Mouse (Mus musculus) embryonic facial prominence, embryonic 14.5 days (tissue): ENCODE data around the gene Dennd4c. TPM values are rescaled to one million over a fixed set of nuclear protein-coding genes. Genes with fewer than 3 reads are reported as not detected.

Source experiments
- ATAC-seq: fragments of 200-750 bp; cut with Nextera tagmentation; 2 replicates; pipeline ENCODE4 v1.8.0; 2017; ENCODE audit warnings: low read depth, moderate number of reproducible peaks, moderate TSS enrichment
- DNase-seq: peaks from one replicate; pipeline ENCODE4 v3.0.0-alpha.2; 2015; ENCODE audit warnings: low spot score
- H3K27ac ChIP-seq: fragments of 300-500 bp; sonication (generic); replicated peaks from 2 replicates; pipeline ENCODE4 v1.5.1; 2014; ENCODE audit warnings: low read depth, mild to moderate bottlenecking, low read length, moderate library complexity
- H3K27me3 ChIP-seq: fragments of 300-500 bp; sonication (generic); replicated peaks from 2 replicates; pipeline ENCODE4 v1.6.1; 2014; ENCODE audit warnings: low read length; ENCODE audit not compliant: control insufficient read depth, insufficient read depth
- H3K36me3 ChIP-seq: fragments of 300-500 bp; sonication (generic); 2 replicates; pipeline ENCODE4 v1.6.1; 2014; ENCODE audit warnings: low read length, mixed read lengths; ENCODE audit not compliant: control insufficient read depth, insufficient read depth
- H3K4me1 ChIP-seq: fragments of 300-500 bp; sonication (generic); 2 replicates; pipeline ENCODE4 v1.6.1; 2014; ENCODE audit warnings: antibody characterized with exemption, low read length; ENCODE audit not compliant: control insufficient read depth, insufficient read depth
- H3K4me2 ChIP-seq: fragments of 300-500 bp; sonication (generic); 2 replicates; pipeline ENCODE4 v1.6.1; 2014; ENCODE audit warnings: low read depth, mild to moderate bottlenecking, low read length, moderate library complexity, mixed read lengths
- H3K4me3 ChIP-seq: fragments of 300-500 bp; sonication (generic); 2 replicates; pipeline ENCODE4 v1.5.1; 2014; ENCODE audit warnings: low read depth, mild to moderate bottlenecking, low read length
- H3K9ac ChIP-seq: fragments of 300-500 bp; sonication (generic); 2 replicates; pipeline ENCODE4 v1.6.1; 2014; ENCODE audit warnings: low read depth, mild to moderate bottlenecking, low read length, moderate library complexity, mixed read lengths
- H3K9me3 ChIP-seq: fragments of 300-500 bp; sonication (generic); 2 replicates; pipeline ENCODE4 v1.6.1; 2016; ENCODE audit warnings: low read length; ENCODE audit not compliant: control insufficient read depth
- WGBS: fragments of 180-500 bp; shearing (Covaris S2); extraction: QIAGEN DNeasy Blood & Tissue Kit; methylation state at CpG from one replicate; pipeline ENCODE4 v1.1.7; 2014; 5-methylcytosine and 5-hydroxymethylcytosine counted together
- polyA plus RNA-seq: library from polyadenylated mRNA; unstranded; fragments of >200 nt; fragmentation: Nextera tagmentation; extraction: Ambion mirVana; gene quantifications from 2 replicates; pipeline ENCODE4 v1.2.1, GENCODE M21; 2014

Dennd4c gene
- polyA plus RNA-seq, 1 experiment from 2014 or later: 8.3 TPM

- H3K27ac ChIP-seq: no peak overlapping the region; the same call in 1 of the 2 replicates
Measured at GRCm38 (mm10) chr4:86858070-86858440, 109.7 kb downstream of the Dennd4c start.

GRCm38 (mm10) chr4:86864087-86864486, 115.7 kb downstream of the Dennd4c start:
- Histone ChIP-seq H3K27me3 (no peaks in the 10 kb centered on the region), H3K9me3 (no peaks in the 10 kb centered on the region), H3K4me2 (no peak overlapping the region), H3K27ac (no peak overlapping the region), H3K4me3 (no peak overlapping the region), H3K9ac (no peak overlapping the region), H3K36me3 (no peaks in the 10 kb centered on the region), H3K4me1 (no peaks in the 10 kb centered on the region)
- 82% methylated on average over 5 of the region's 5 CpGs for WGBS
- DNase-seq (no peak), ATAC-seq (no peak)

More at GRCm38 (mm10) chr4:86858070-86858440, 109.7 kb downstream of the Dennd4c start:
- Histone ChIP-seq H3K36me3 (peaks cover 27% of the 10 kb centered on the region), H3K4me1 (peaks cover 12% of the 10 kb centered on the region), H3K4me3 (peak overlapping the region; percentile 97), H3K9ac (peak overlapping the region; percentile 100), H3K4me2 (peak overlapping the region; percentile 92), H3K27me3 (no peaks in the 10 kb centered on the region), H3K9me3 (no peaks in the 10 kb centered on the region)
- 50% methylated on average over 12 of the region's 12 CpGs for WGBS
- ATAC-seq (no peak), DNase-seq (no peak)

GRCm38 (mm10) chr4:86871988-86872387, 123.6 kb downstream of the Dennd4c start:
- no peak for ATAC-seq
- no peak overlapping the region for H3K4me2 ChIP-seq
- H3K4me3 ChIP-seq: no peak overlapping the region
- no peak overlapping the region for H3K27ac ChIP-seq
- no peak overlapping the region for H3K9ac ChIP-seq
- DNase-seq: no peak
- peaks cover 3% of the 10 kb centered on the region; the same call in 1 of the 2 replicates for H3K4me1 ChIP-seq
- no peaks in the 10 kb centered on the region for H3K9me3 ChIP-seq
- no peaks in the 10 kb centered on the region for H3K36me3 ChIP-seq
- H3K27me3 ChIP-seq: no peaks in the 10 kb centered on the region

GRCm38 (mm10) chr4:86873072-86873471, 124.7 kb downstream of the Dennd4c start:
- WGBS: 50% methylated on average over 4 of the region's 4 CpGs
- Histone ChIP-seq H3K4me2 (no peak overlapping the region), H3K4me1 (peaks cover 3% of the 10 kb centered on the region; the same call in 1 of the 2 replicates), H3K27ac (no peak overlapping the region), H3K9me3 (no peaks in the 10 kb centered on the region), H3K36me3 (no peaks in the 10 kb centered on the region), H3K27me3 (no peaks in the 10 kb centered on the region), H3K4me3 (no peak overlapping the region), H3K9ac (no peak overlapping the region)
- ATAC-seq: no peak
- no peak for DNase-seq

GRCm38 (mm10) chr4:86874146-86874847, 125.9 kb downstream of the Dennd4c start, which contains the start of gene Acer2:
TSS of gene Acer2 (plus strand) at chr4:86874396.
- WGBS: 1% methylated on average over 51 of the region's 60 CpGs
- peak within 1 kb of the TSS; percentile 70 for H3K9ac ChIP-seq
- DNase-seq (peak; percentile 85), ATAC-seq (peak; percentile 95)
- no peaks in the 10 kb centered on the region for H3K36me3 ChIP-seq
- 0 out of 2 replicates have a peak within 1 kb of the TSS, but pooled peaks have one; percentile 15 for H3K27ac ChIP-seq
- peak within 1 kb of the TSS; percentile 68 for H3K4me3 ChIP-seq
- no peaks in the 10 kb centered on the region for H3K9me3 ChIP-seq
- no peaks in the 10 kb centered on the region for H3K27me3 ChIP-seq
- H3K4me2 ChIP-seq: peak within 1 kb of the TSS; percentile 98
- H3K4me1 ChIP-seq: peaks cover 3% of the 10 kb centered on the region; the same call in 1 of the 2 replicates

GRCm38 (mm10) chr4:86879477-86879876, 131.1 kb downstream of the Dennd4c start:
- H3K27ac ChIP-seq: no peak overlapping the region
- no peak overlapping the region for H3K9ac ChIP-seq
- ATAC-seq: no peak
- no peaks in the 10 kb centered on the region for H3K27me3 ChIP-seq
- WGBS: 97% methylated on average over 2 of the region's 2 CpGs
- no peak overlapping the region for H3K4me3 ChIP-seq
- H3K9me3 ChIP-seq: no peaks in the 10 kb centered on the region
- no peaks in the 10 kb centered on the region for H3K36me3 ChIP-seq
- H3K4me2 ChIP-seq: no peak overlapping the region
- no peak for DNase-seq
- H3K4me1 ChIP-seq: 0 out of 2 replicates have a peak, but pooled peaks cover 3% of the 10 kb centered on the region

- H3K27ac ChIP-seq: no peak overlapping the region
- no peak overlapping the region for H3K4me2 ChIP-seq
- H3K9me3 ChIP-seq: no peaks in the 10 kb centered on the region
- ATAC-seq (no peak), DNase-seq (no peak)
- H3K27me3 ChIP-seq: no peaks in the 10 kb centered on the region
- no peak overlapping the region for H3K4me3 ChIP-seq
- no peak overlapping the region for H3K9ac ChIP-seq
- no peaks in the 10 kb centered on the region for H3K4me1 ChIP-seq
- 82% methylated on average over 4 of the region's 4 CpGs for WGBS
- no peaks in the 10 kb centered on the region for H3K36me3 ChIP-seq
Measured at GRCm38 (mm10) chr4:86881178-86881577, 132.8 kb downstream of the Dennd4c start.

- no peak for ATAC-seq
Measured at GRCm38 (mm10) chr4:86882413-86882812, 134.1 kb downstream of the Dennd4c start.

GRCm38 (mm10) chr4:86884945-86885344, 136.6 kb downstream of the Dennd4c start:
- DNase-seq: no peak
- H3K9ac ChIP-seq: no peak overlapping the region
- H3K4me2 ChIP-seq: no peak overlapping the region
- no peak overlapping the region for H3K27ac ChIP-seq
- no peaks in the 10 kb centered on the region for H3K27me3 ChIP-seq
- H3K4me3 ChIP-seq: no peak overlapping the region
- WGBS: 42% methylated on average over 4 of the region's 4 CpGs
- no peaks in the 10 kb centered on the region for H3K36me3 ChIP-seq
- no peaks in the 10 kb centered on the region for H3K9me3 ChIP-seq
- no peak for ATAC-seq
- H3K4me1 ChIP-seq: no peaks in the 10 kb centered on the region

More at GRCm38 (mm10) chr4:86882413-86882812, 134.1 kb downstream of the Dennd4c start:
- Histone ChIP-seq H3K36me3 (no peaks in the 10 kb centered on the region), H3K4me1 (no peaks in the 10 kb centered on the region), H3K9ac (no peak overlapping the region), H3K9me3 (no peaks in the 10 kb centered on the region), H3K27me3 (no peaks in the 10 kb centered on the region), H3K4me3 (no peak overlapping the region), H3K4me2 (no peak overlapping the region), H3K27ac (no peak overlapping the region)
- 79% methylated on average over 2 of the region's 2 CpGs for WGBS
- DNase-seq: no peak
